ENCODE assay signal across 20 mouse cellular contexts in genomic region chr3:9179641-9180040, GRCm38 (mm10).
DNase-seq lines count a peak whose midpoint lies in the region; ATAC-seq lines count a peak whose summit lies in the region.
"Had no signal": no experiment of that assay in that cellular context is flagged by ENCODE, and none has a peak within 500 bp of the region (broad histone marks: within the 10 kb centered on the region; RNA-seq: fewer than 3 reads in every experiment).

No protein-coding gene starts in this region.

- H3K9ac ChIP-seq in embryonic facial prominence, embryonic 14.5 days (ENCODE audit: low read depth, low read length), result no peak overlapping the region
- H3K9ac ChIP-seq: forebrain, embryonic 15.5 days; heart, embryonic 15.5 days; hindbrain, embryonic 14.5 days; intestine, embryonic 15.5 days had no signal

- H3K27ac ChIP-seq in embryonic facial prominence, embryonic 14.5 days (replicated peaks; ENCODE audit: low read depth, low read length), result no peak overlapping the region
- H3K27ac ChIP-seq: forebrain, embryonic 15.5 days; heart, adult 2 months; heart, embryonic 15.5 days; hindbrain, embryonic 10.5 days; hindbrain, embryonic 14.5 days; intestine, embryonic 15.5 days had no signal

- peak; percentile 54; the same call in 1 of the 2 replicates for ATAC-seq in common myeloid progenitor, adult 5-6 weeks (replicated peaks; ENCODE audit: low read depth, poor library complexity, severe bottlenecking)
- ATAC-seq in embryonic facial prominence, embryonic 14.5 days (ENCODE audit: low read depth), result no peak
- ATAC-seq in megakaryocyte progenitor cell, adult 5-6 weeks (replicated peaks; ENCODE audit: poor library complexity), result peak; percentile 84
- ATAC-seq: forebrain, embryonic 15.5 days; intestine, embryonic 15.5 days had no signal

- H3K4me1 ChIP-seq in embryonic facial prominence, embryonic 14.5 days (ENCODE audit: control insufficient read depth, insufficient read depth, low read length), result no peaks in the 10 kb centered on the region
- H3K4me1 ChIP-seq: forebrain, embryonic 15.5 days; heart, embryonic 15.5 days; hindbrain, embryonic 10.5 days; intestine, embryonic 15.5 days had no signal

- H3K36me3 ChIP-seq in embryonic facial prominence, embryonic 14.5 days (ENCODE audit: control insufficient read depth, insufficient read depth, low read length), result no peaks in the 10 kb centered on the region
- H3K36me3 ChIP-seq: forebrain, embryonic 15.5 days; heart, embryonic 15.5 days; hindbrain, embryonic 10.5 days; intestine, embryonic 15.5 days had no signal

- WGBS in embryonic facial prominence, embryonic 14.5 days, result 29% methylated on average over 6 of the region's 6 CpGs

- no peaks in the 10 kb centered on the region for H3K9me3 ChIP-seq in embryonic facial prominence, embryonic 14.5 days (ENCODE audit: control insufficient read depth, low read length)
- H3K9me3 ChIP-seq: forebrain, embryonic 15.5 days; heart, embryonic 15.5 days; hindbrain, embryonic 10.5 days; intestine, embryonic 15.5 days had no signal

- no peak overlapping the region for H3K4me2 ChIP-seq in embryonic facial prominence, embryonic 14.5 days (ENCODE audit: low read depth, low read length)
- H3K4me2 ChIP-seq: forebrain, embryonic 15.5 days; heart, embryonic 11.5 days; heart, embryonic 15.5 days; hindbrain, embryonic 14.5 days; intestine, embryonic 15.5 days had no signal

- peak; percentile 42 for DNase-seq in embryo, embryonic 11 days
- no peak for DNase-seq in embryo, embryonic 10 days (ENCODE audit: low spot score)
- DNase-seq in embryonic facial prominence, embryonic 14.5 days (ENCODE audit: low spot score), result peak; percentile 58
- no peak for DNase-seq in heart, postnatal 10 days
- DNase-seq in spleen, adult 12 weeks (ENCODE audit: low spot score), result no peak
- DNase-seq: adrenal gland, adult 2 months; adrenal gland, postnatal 25 days; cerebellum, adult 18-20 months; cerebellum, postnatal 10 days; gastrocnemius, postnatal 10 days; heart, adult 2 months had no signal

- intact Hi-C loops in heart, postnatal 10 days (cut with DNase I), result no loop called here

- no peaks in the 10 kb centered on the region for H3K27me3 ChIP-seq in embryonic facial prominence, embryonic 14.5 days (replicated peaks; ENCODE audit: control insufficient read depth, insufficient read depth, low read length)
- H3K27me3 ChIP-seq: CH12.LX; forebrain, embryonic 15.5 days; heart, embryonic 15.5 days had no signal

- no peak overlapping the region for H3K4me3 ChIP-seq in embryonic facial prominence, embryonic 14.5 days (ENCODE audit: low read depth, low read length)
- H3K4me3 ChIP-seq: forebrain, embryonic 15.5 days; heart, adult 2 months; heart, embryonic 15.5 days; hindbrain, embryonic 10.5 days; intestine, embryonic 15.5 days had no signal

Comparison
In these comparisons a context has a peak if more than half of its experiments do, and no peak if none do; other contexts are left out.
1. DNase-seq: peak in embryo, embryonic 11 days (single experiment) and embryonic facial prominence, embryonic 14.5 days (single experiment); none in embryo, embryonic 10 days (single experiment), heart, postnatal 10 days (0 of 2) and spleen, adult 12 weeks (single experiment).